Mouse (Mus musculus): ENCODE data around the gene Ing5. TPM values are rescaled to one million over a fixed set of nuclear protein-coding genes. Genes with fewer than 3 reads are reported as not detected.

The Ing5 gene
- total RNA-seq, 2 experiments from 2014 or later = 3.6 to 5.8 TPM

- Histone ChIP-seq H3K27ac (no peak overlapping the region), H3K4me3 (no peak overlapping the region)
- DNase-seq = peak; percentile 61
- intact Hi-C loops (cut with DNase I) = no loop called here
- TF ChIP-seq CTCF (IDR thresholded peaks at IDR 0.05) = no peak
These were observed 16.9 kb upstream of the Ing5 start for GRCm38 (mm10) chr1:93786912-93787311.

GRCm38 (mm10) chr1:93794526-93794925, 9.2 kb upstream of the Ing5 start:
- no peak for TF ChIP-seq CTCF (IDR thresholded peaks at IDR 0.05)
- DNase-seq = no peak
- Histone ChIP-seq H3K4me3 (no peak overlapping the region), H3K27ac (no peak overlapping the region)
- intact Hi-C loops (cut with DNase I) = no loop called here

- no peak for TF ChIP-seq CTCF (IDR thresholded peaks at IDR 0.05)
- no peak overlapping the region for H3K4me3 ChIP-seq
- no peak overlapping the region for H3K27ac ChIP-seq
- no peak for DNase-seq
- intact Hi-C loops (cut with DNase I) = no loop called here
These were observed 7.9 kb upstream of the Ing5 start for GRCm38 (mm10) chr1:93795886-93796285.

- Histone ChIP-seq H3K4me3 (peak overlapping the region; percentile 91), H3K27ac (peak overlapping the region; percentile 99)
- intact Hi-C loops (cut with DNase I) = loop anchor here (10.0 kb wide), 1 partner anchor 286 kb away; the partner anchor contains the start of gene Farp2
- no peak for DNase-seq
- TF ChIP-seq CTCF (IDR thresholded peaks at IDR 0.05) = no peak
These were observed 2.9 kb upstream of the Ing5 start for GRCm38 (mm10) chr1:93800670-93801503.

- peak; percentile 54 for TF ChIP-seq CTCF (IDR thresholded peaks at IDR 0.05)
These were observed 2.0 kb upstream of the Ing5 start, which contains the start of gene Dtymk for GRCm38 (mm10) chr1:93801741-93802238. Gene Dtymk (minus strand): TSS chr1:93801934.

GRCm38 (mm10) chr1:93802771-93803170, 994 bp upstream of the Ing5 start:
- H3K27ac ChIP-seq = peak overlapping the region; percentile 99
- no peak for TF ChIP-seq CTCF (IDR thresholded peaks at IDR 0.05)
- DNase-seq = no peak
- intact Hi-C loops (cut with DNase I) = loop anchor here (2.0 to 10.0 kb wide), 4 partner anchors 48 to 288 kb away; partner anchors contain the start of genes Farp2 and Thap4
- peak overlapping the region; percentile 95 for H3K4me3 ChIP-seq

More at GRCm38 (mm10) chr1:93801741-93802238, 2.0 kb upstream of the Ing5 start, which contains the start of gene Dtymk:
- peak within 1 kb of the TSS; percentile 91 for H3K4me3 ChIP-seq
- peak within 1 kb of the TSS; percentile 99 for H3K27ac ChIP-seq
- DNase-seq = peak; percentile 95
- intact Hi-C loops (cut with DNase I) = loop anchor here (2.0 to 10.0 kb wide), 4 partner anchors 47 to 287 kb away; partner anchors contain the start of genes Farp2 and Thap4

GRCm38 (mm10) chr1:93804818-93805217, 1.1 kb downstream of the Ing5 start:
- no peak for TF ChIP-seq CTCF (IDR thresholded peaks at IDR 0.05)
- intact Hi-C loops (cut with DNase I) = loop anchor here (10.0 kb wide), 1 partner anchor 290 kb away; the partner anchor contains the start of gene Farp2
- Histone ChIP-seq H3K4me3 (peak overlapping the region; percentile 95), H3K27ac (peak overlapping the region; percentile 99; the same call in 1 of the 2 replicates)
- no peak for DNase-seq

- no peak for TF ChIP-seq CTCF (IDR thresholded peaks at IDR 0.05)
- no peak for DNase-seq
- intact Hi-C loops (cut with DNase I) = loop anchor here (10.0 kb wide), 1 partner anchor 291 kb away; the partner anchor contains the start of gene Farp2
- H3K27ac ChIP-seq = no peak overlapping the region; the same call in 1 of the 2 replicates
- no peak overlapping the region for H3K4me3 ChIP-seq
These were observed 1.6 kb downstream of the Ing5 start for GRCm38 (mm10) chr1:93805221-93805951.

- intact Hi-C loops (cut with DNase I) = loop anchor here (10.0 kb wide), 1 partner anchor 294 kb away; the partner anchor contains the start of gene Farp2
- no peak for DNase-seq
- TF ChIP-seq CTCF (IDR thresholded peaks at IDR 0.05) = no peak
- Histone ChIP-seq H3K4me3 (no peak overlapping the region), H3K27ac (no peak overlapping the region)
These were observed 5.1 kb downstream of the Ing5 start for GRCm38 (mm10) chr1:93808871-93809270.

- no peak overlapping the region for H3K27ac ChIP-seq
- intact Hi-C loops (cut with DNase I) = no loop called here
- no peak for DNase-seq
- no peak for TF ChIP-seq CTCF (IDR thresholded peaks at IDR 0.05)
- H3K4me3 ChIP-seq = no peak overlapping the region
These were observed 6.2 kb downstream of the Ing5 start for GRCm38 (mm10) chr1:93810011-93810410.

- intact Hi-C loops (cut with DNase I) = no loop called here
- no peak for DNase-seq
- H3K27ac ChIP-seq = peak overlapping the region; percentile 78
- H3K4me3 ChIP-seq = no peak overlapping the region
- no peak for TF ChIP-seq CTCF (IDR thresholded peaks at IDR 0.05)
These were observed 7.8 kb downstream of the Ing5 start for GRCm38 (mm10) chr1:93811495-93812039.

Measured in gastrocnemius, adult 2 months (tissue).